Mouse (Mus musculus) 3T3-L1 (cell line): Measurements from ENCODE around the gene Vmn1r89.

Experiments used
- DNase-seq: peaks from one replicate; pipeline ENCODE4 v3.0.0-alpha.2; 2015; ENCODE audit warnings: low read depth, low spot score

Vmn1r89 gene

DNA sequence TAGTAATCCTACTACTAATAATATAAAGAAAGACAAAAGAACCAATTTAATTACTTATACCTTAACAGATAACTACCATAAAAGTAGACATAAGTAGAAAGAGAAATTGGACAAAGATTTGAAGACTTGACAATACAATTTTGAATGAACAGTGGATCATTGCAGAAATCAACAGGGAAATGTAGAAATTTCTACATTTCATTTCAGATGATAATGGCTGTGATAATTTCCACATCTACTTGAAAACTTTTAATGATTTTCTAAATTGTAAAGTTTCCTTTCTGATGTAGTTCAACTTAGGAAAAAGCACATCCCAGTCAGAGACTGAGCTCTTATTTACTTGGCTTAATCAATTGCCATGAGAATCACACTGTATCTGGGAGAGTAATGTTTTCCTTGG is at the start of gene Vmn1r89:
TSS of gene Vmn1r89 (plus strand) at position 301 of the 400 bp plus-strand sequence.
- DNase-seq: no peak

- DNase-seq: no peak
Measured at GRCm38 (mm10) chr7:13260746-13261700, 48.2 kb downstream of the Vmn1r89 start.

DNA sequence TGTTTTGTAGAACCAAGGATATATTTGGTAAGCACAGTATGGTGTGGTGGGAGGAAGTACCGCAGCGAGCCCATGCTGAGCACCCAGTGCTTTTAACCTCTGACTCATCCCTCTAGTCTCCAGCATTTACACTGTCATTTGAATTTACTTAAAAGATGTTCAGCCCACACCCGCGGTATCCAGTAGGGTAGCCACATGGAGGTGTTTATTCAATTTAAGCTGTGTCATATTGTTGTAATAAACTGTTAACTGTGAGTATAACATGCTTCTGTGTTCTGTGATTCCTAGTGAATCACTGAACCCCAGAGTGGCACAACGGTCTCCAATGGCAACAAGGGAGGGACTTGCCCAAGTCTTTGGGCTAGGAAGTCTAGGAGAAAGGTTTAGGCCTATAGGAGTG is 51.0 kb downstream of the Vmn1r89 start:
- peak; percentile 9 for DNase-seq

DNA sequence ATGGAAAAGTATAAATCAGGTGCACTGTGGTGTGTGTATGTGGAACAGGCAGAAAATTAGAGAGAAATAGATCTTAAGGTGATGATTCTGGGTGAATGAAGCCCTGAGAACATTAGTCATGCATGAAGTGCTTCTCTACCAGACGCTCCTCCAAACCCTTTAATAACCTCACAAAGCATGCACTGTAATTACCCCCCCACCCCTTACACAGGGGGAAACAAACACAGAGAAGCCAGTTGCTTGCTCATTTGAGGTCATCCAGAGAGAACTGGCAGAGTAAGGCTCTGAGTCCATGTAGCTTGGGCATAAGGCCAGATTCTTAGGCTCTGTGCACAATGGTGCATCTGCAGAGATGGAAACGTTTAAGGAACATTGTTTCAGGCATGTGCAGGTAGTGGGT is 51.6 kb downstream of the Vmn1r89 start:
- no peak for DNase-seq

GRCm38 (mm10) chr7:13268749-13269260 is 56.0 kb downstream of the Vmn1r89 start:
- no peak for DNase-seq

DNA sequence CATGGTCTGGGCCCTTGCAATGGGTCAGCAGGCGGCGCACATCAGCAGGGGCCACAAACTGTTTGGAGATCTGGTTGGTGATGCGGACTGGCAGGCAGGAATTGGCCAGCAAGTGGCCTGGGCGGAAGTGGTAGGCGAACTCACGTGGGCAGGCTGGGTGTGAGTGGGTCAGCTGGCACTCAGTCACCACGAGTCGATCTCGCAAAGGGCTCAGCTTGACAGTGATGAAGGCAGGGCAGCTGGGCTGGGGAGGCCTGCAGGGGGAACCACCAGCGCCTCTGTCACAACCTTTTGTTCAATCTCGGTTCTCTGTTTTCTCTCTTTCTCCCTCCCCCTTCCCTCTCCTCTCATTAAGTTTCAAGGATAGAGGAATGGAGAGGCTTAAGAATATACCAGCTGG is 56.6 kb downstream of the Vmn1r89 start:
- no peak for DNase-seq
